Mouse (Mus musculus): ENCODE measurements around the gene Zfp335. TPM values are rescaled to one million over a fixed set of nuclear protein-coding genes. Genes with fewer than 3 reads are reported as not detected.

Gene Zfp335
- polyA plus RNA-seq, 1 experiment from 2014 or later: 7.6 TPM

DNA sequence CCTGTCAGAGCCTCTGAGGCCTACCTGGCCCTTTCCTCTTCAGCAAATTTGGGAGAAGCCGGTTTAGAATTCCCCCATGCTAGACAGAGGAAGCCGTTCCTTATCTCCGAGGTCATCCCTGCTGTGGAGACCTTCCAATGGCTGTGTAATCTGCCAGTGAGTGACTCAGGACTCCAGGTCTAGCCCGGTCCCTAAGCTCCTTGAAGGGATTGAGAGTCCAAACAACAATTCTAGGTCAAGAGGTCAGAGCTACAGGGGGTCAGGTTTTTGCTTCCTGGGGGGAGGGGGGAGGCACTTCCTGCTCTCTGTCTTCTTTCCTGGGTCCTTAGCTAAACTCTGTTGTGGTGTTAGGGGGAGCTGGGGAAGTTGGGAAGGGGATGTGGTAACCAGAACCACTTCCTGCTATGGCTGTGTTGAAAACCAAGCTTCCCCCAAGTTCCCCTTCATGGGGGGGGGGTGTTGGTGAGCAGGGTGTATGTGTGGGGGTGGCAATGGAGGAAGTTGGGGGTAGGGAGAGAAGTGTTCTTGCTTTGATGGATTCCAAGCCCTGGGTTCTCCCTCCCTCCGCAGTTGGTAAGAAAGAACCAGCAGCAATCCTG, 31.2 kb upstream of the Zfp335 start:
- Histone ChIP-seq H3K9me3 (replicated peaks; ENCODE audit: low read length) (no peaks in the 10 kb centered on the region), H3K4me1 (replicated peaks; ENCODE audit: insufficient read depth, low read length) (peaks cover 27% of the 10 kb centered on the region), H3K36me3 (ENCODE audit: insufficient read depth, low read length) (no peaks in the 10 kb centered on the region), H3K4me2 (ENCODE audit: low read length) (no peak overlapping the region), H3K27me3 (ENCODE audit: insufficient read depth, low read length) (0 out of 2 replicates have a peak, but pooled peaks cover 8% of the 10 kb centered on the region), H3K4me3 (replicated peaks; ENCODE audit: low read depth, low read length) (no peak overlapping the region), H3K27ac (no peak overlapping the region), H3K9ac (ENCODE audit: low read depth, low read length) (no peak overlapping the region)
- ATAC-seq (replicated peaks; ENCODE audit: low FRiP score, low read depth) (no peak), DNase-seq (ENCODE audit: low spot score) (no peak)
- no peak for TF ChIP-seq CTCF (IDR thresholded peaks at IDR 0.05; ENCODE audit: low read depth)
- 30% methylated on average over 5 of the region's 5 CpGs for WGBS

DNA sequence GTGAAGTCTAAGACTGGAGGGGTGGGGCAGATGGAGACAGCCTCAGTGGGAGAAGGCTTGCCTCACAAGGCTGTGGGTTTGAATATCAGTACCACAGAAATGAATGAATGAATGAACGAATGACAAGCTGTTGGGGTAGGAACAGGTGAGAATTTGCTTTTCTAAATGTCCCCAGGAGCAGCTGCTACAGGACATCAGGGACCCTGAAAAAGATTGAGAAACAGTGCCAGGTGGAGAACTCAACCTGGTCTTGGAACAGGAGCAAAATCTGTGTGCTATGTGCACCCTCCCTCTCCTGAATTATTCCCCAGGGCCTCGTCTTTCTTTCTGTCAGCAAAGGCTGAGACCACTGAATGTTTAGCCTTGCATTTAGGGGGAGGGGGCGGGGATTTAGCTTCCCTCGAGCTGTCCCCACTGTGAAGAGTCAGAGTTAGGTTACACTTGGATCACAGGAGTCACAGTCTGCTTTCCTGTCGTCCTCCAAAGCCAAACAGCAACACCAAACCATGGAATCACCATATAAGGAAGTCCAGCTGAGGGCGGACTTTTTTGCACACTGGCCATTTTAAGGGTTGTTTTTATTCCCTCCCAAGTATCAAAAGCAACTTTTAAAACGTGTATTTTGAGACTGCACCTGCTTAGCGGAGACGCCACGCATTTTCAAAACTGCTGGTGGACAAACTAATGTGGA, 28.7 kb upstream of the Zfp335 start, which contains the start of gene Mmp9:
TSS of gene Mmp9 (plus strand) at position 641 of the 691 bp plus-strand sequence.
- Histone ChIP-seq H3K9me3 (replicated peaks; ENCODE audit: low read length) (no peaks in the 10 kb centered on the region), H3K4me3 (replicated peaks; ENCODE audit: low read depth, low read length) (no peak within 1 kb of the TSS), H3K27me3 (ENCODE audit: insufficient read depth, low read length) (no peaks in the 10 kb centered on the region), H3K4me1 (replicated peaks; ENCODE audit: insufficient read depth, low read length) (peaks cover 27% of the 10 kb centered on the region), H3K9ac (ENCODE audit: low read depth, low read length) (no peak within 1 kb of the TSS), H3K36me3 (ENCODE audit: insufficient read depth, low read length) (no peaks in the 10 kb centered on the region), H3K27ac (no peak within 1 kb of the TSS), H3K4me2 (ENCODE audit: low read length) (no peak within 1 kb of the TSS)
- 10% methylated on average over 10 of the region's 10 CpGs for WGBS
- TF ChIP-seq CTCF (IDR thresholded peaks at IDR 0.05; ENCODE audit: low read depth): no peak
- ATAC-seq (replicated peaks; ENCODE audit: low FRiP score, low read depth) (no peak), DNase-seq (ENCODE audit: low spot score) (no peak)

DNA sequence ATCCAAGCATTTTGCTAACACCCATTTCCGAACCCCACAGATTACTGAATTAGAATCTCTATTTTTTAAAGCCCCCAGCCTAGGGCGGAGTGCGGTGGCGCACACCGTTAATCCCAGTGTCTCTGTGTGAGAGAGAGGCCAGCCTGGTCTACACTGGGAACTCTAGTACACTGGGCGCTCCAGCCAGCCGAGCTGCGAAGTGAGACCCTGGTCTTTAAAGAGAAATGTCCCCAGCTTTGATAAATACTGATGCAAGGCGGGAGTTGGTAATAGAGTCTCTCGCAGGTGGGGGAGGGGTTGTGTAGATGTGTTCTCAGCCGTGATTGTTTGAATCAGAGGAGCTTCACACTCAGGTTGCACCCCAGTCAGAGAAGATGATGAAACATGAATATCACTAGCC, 27.5 kb upstream of the Zfp335 start:
- ATAC-seq (replicated peaks; ENCODE audit: low FRiP score, low read depth) (0 out of 2 replicates have a peak, but pooled peaks have one; percentile 12), DNase-seq (ENCODE audit: low spot score) (no peak)
- Histone ChIP-seq H3K27me3 (ENCODE audit: insufficient read depth, low read length) (no peaks in the 10 kb centered on the region), H3K4me1 (replicated peaks; ENCODE audit: insufficient read depth, low read length) (peaks cover 27% of the 10 kb centered on the region), H3K36me3 (ENCODE audit: insufficient read depth, low read length) (no peaks in the 10 kb centered on the region), H3K9ac (ENCODE audit: low read depth, low read length) (no peak overlapping the region), H3K9me3 (replicated peaks; ENCODE audit: low read length) (no peaks in the 10 kb centered on the region), H3K4me3 (replicated peaks; ENCODE audit: low read depth, low read length) (peak overlapping the region; percentile 27), H3K27ac (no peak overlapping the region), H3K4me2 (ENCODE audit: low read length) (peak overlapping the region; percentile 56)
- WGBS: 4% methylated on average over 11 of the region's 11 CpGs
- TF ChIP-seq CTCF (IDR thresholded peaks at IDR 0.05; ENCODE audit: low read depth): no peak

DNA sequence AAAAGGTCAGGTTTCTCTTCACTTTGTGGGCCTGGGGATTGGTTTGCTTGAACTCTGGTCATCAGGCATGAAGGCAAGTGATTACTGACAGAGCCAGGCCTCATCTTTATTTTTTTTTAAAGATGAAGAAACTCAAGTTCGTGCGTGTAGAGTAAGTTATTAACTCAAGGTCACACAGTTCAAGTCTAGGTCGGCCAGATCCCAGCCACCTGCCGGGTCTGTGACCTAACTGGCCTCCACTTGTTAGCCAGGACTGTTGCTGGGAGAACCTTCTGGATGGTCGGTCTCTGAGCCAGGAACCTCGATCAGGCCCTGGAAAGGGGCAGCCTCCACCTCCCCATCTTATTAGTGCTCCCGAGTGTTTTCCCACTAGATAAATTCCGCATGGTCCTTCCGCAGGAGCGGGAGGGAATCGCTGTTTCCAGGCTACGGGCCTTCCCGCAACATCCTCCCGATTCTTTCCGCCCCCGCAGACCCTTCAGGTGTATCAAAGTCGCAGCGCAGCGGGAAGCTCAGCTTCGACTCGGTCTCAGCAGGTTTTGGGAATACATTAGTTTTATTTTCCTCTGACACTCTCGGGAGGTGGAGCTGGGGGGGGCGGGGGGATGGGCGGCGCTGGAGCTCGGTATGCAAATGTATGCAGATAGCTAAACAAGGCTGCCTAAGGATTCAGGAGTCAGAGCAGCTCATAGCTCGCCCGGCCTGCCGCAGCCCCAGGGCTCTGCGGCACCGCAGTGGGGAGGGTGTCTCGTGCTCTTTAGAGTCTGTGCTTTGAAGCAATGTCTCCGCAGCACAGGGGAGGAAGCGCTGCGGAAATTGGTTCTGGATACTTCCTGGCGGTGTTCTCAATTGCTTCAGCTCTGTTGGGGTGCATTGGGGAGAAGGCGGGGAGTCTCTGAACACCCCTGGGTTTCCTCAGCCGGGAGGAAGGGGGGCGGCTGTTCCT, 26.9 kb upstream of the Zfp335 start:
- Histone ChIP-seq H3K4me1 (replicated peaks; ENCODE audit: insufficient read depth, low read length) (peaks cover 27% of the 10 kb centered on the region), H3K4me3 (replicated peaks; ENCODE audit: low read depth, low read length) (peak overlapping the region; percentile 27), H3K9ac (ENCODE audit: low read depth, low read length) (no peak overlapping the region), H3K27me3 (ENCODE audit: insufficient read depth, low read length) (no peaks in the 10 kb centered on the region), H3K27ac (no peak overlapping the region), H3K36me3 (ENCODE audit: insufficient read depth, low read length) (no peaks in the 10 kb centered on the region), H3K9me3 (replicated peaks; ENCODE audit: low read length) (no peaks in the 10 kb centered on the region), H3K4me2 (ENCODE audit: low read length) (peak overlapping the region; percentile 56)
- WGBS: 4% methylated on average over 39 of the region's 39 CpGs
- no peak for TF ChIP-seq CTCF (IDR thresholded peaks at IDR 0.05; ENCODE audit: low read depth)
- DNase-seq (ENCODE audit: low spot score): peak; percentile 70
- ATAC-seq (replicated peaks; ENCODE audit: low FRiP score, low read depth): peak; percentile 68; the same call in 1 of the 2 replicates

DNA sequence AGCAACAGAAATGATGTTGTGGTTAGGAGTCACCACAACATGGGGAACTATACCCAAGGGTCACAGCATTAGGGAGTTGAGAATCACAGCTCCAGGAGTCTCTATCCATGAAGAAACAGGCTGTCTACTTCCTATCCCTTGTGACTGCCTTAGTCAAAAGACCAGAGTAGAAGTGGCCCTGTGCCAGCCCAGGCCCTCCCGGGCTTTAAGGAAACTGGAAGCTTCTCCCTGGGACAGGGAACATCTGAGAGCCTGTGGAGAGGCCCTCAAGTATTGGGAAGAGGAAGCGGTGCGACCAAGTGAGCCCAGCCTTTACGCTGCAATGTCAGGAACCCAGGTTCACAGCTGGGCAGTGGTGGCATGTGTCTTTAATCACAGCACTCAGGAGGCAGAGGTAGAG, 24.4 kb upstream of the Zfp335 start:
- TF ChIP-seq CTCF (IDR thresholded peaks at IDR 0.05; ENCODE audit: low read depth): no peak
- ATAC-seq (replicated peaks; ENCODE audit: low FRiP score, low read depth): no peak

DNA sequence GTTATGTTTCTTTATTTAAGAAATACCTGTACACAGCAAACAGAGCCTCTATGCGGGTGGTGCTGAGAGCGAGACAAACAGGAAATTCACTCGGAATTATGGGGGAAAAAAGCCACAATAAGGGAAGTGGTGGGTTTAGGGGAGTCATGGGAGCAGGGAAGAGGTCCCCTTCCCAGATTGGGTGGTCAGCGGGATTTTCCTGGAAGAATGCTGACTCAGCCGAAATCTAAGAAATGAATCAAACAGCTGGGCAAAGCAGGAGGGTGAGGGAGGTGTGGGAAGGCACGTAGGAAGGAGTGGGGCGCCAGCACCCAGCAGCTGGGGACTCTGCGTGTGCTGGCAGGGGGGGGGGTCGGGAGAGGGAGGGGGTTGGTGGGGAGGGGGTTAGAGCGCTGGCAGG, 22.0 kb upstream of the Zfp335 start:
- ATAC-seq (replicated peaks; ENCODE audit: low FRiP score, low read depth): no peak
- no peaks in the 10 kb centered on the region for H3K27me3 ChIP-seq (ENCODE audit: insufficient read depth, low read length)
- no peak for TF ChIP-seq CTCF (IDR thresholded peaks at IDR 0.05; ENCODE audit: low read depth)
- WGBS: 28% methylated on average over 10 of the region's 10 CpGs
- no peak overlapping the region for H3K27ac ChIP-seq
- no peak overlapping the region for H3K9ac ChIP-seq (ENCODE audit: low read depth, low read length)
- no peaks in the 10 kb centered on the region for H3K4me1 ChIP-seq (replicated peaks; ENCODE audit: insufficient read depth, low read length)
- H3K4me3 ChIP-seq (replicated peaks; ENCODE audit: low read depth, low read length): no peak overlapping the region
- H3K36me3 ChIP-seq (ENCODE audit: insufficient read depth, low read length): no peaks in the 10 kb centered on the region
- no peak overlapping the region for H3K4me2 ChIP-seq (ENCODE audit: low read length)
- no peak for DNase-seq (ENCODE audit: low spot score)
- H3K9me3 ChIP-seq (replicated peaks; ENCODE audit: low read length): no peaks in the 10 kb centered on the region

More for the DNA sequence above, 24.4 kb upstream of the Zfp335 start:
- no peak overlapping the region for H3K4me3 ChIP-seq (replicated peaks; ENCODE audit: low read depth, low read length)
- no peak for DNase-seq (ENCODE audit: low spot score)
- peaks cover 21% of the 10 kb centered on the region for H3K4me1 ChIP-seq (replicated peaks; ENCODE audit: insufficient read depth, low read length)
- no peak overlapping the region for H3K9ac ChIP-seq (ENCODE audit: low read depth, low read length)
- WGBS: 66% methylated on average over 4 of the region's 4 CpGs
- no peaks in the 10 kb centered on the region for H3K27me3 ChIP-seq (ENCODE audit: insufficient read depth, low read length)
- no peaks in the 10 kb centered on the region for H3K9me3 ChIP-seq (replicated peaks; ENCODE audit: low read length)
- no peaks in the 10 kb centered on the region for H3K36me3 ChIP-seq (ENCODE audit: insufficient read depth, low read length)
- H3K27ac ChIP-seq: no peak overlapping the region
- no peak overlapping the region for H3K4me2 ChIP-seq (ENCODE audit: low read length)
